Mouse (Mus musculus) hindbrain, embryonic 12.5 days (tissue): ENCODE data around the gene Zbtb34. TPM values are rescaled to one million over a fixed set of nuclear protein-coding genes. Genes with fewer than 3 reads are reported as not detected.

Source experiments
- ATAC-seq: fragments of 200-750 bp; cut with Nextera tagmentation; 2 replicates; pipeline ENCODE4 v1.8.0; 2017; ENCODE audit warnings: moderate TSS enrichment; ENCODE audit not compliant: low FRiP score
- H3K27ac ChIP-seq: fragments of 300-500 bp; sonication (generic); 2 replicates; pipeline ENCODE4 v1.5.1; 2016; ENCODE audit warnings: mild to moderate bottlenecking
- H3K27me3 ChIP-seq: fragments of 300-500 bp; sonication (generic); 2 replicates; pipeline ENCODE4 v1.6.1; 2016; ENCODE audit warnings: mild to moderate bottlenecking
- H3K36me3 ChIP-seq: fragments of 300-500 bp; sonication (generic); 2 replicates; pipeline ENCODE4 v1.6.1; 2016; ENCODE audit warnings: mild to moderate bottlenecking
- H3K4me1 ChIP-seq: fragments of 300-500 bp; sonication (generic); 2 replicates; pipeline ENCODE4 v1.6.1; 2016
- H3K4me2 ChIP-seq: fragments of 300-500 bp; sonication (generic); replicated peaks from 2 replicates; pipeline ENCODE4 v1.6.1; 2016; ENCODE audit warnings: mild to moderate bottlenecking
- H3K4me3 ChIP-seq: fragments of 300-500 bp; sonication (generic); 2 replicates; pipeline ENCODE4 v1.5.1; 2016; ENCODE audit warnings: mild to moderate bottlenecking
- H3K9ac ChIP-seq: fragments of 300-500 bp; sonication (generic); 2 replicates; pipeline ENCODE4 v1.6.1; 2016; ENCODE audit warnings: mild to moderate bottlenecking, moderate library complexity
- H3K9me3 ChIP-seq: fragments of 300-500 bp; sonication (generic); replicated peaks from 2 replicates; pipeline ENCODE4 v1.6.1; 2016; ENCODE audit warnings: mild to moderate bottlenecking
- WGBS: fragments of 180-500 bp; shearing (Covaris S2); methylation state at CpG from one replicate; pipeline ENCODE4 v1.1.7; 2016; 5-methylcytosine and 5-hydroxymethylcytosine counted together
- polyA plus RNA-seq: library from polyadenylated mRNA; unstranded; fragments of >200 nt; fragmentation: Nextera tagmentation; extraction: Ambion mirVana; gene quantifications from 2 replicates; pipeline ENCODE4 v1.2.1, GENCODE M21; 2016

Zbtb34 gene
- polyA plus RNA-seq, 1 experiment from 2014 or later, result 10.0 TPM

GRCm38 (mm10) chr2:33393951-33394635, 37.0 kb downstream of the Zbtb34 start:
- Histone ChIP-seq H3K4me1 (0 out of 2 replicates have a peak, but pooled peaks cover 4% of the 10 kb centered on the region), H3K27me3 (no peaks in the 10 kb centered on the region), H3K9ac (no peak overlapping the region), H3K4me3 (no peak overlapping the region), H3K4me2 (no peak overlapping the region), H3K36me3 (no peaks in the 10 kb centered on the region), H3K27ac (no peak overlapping the region), H3K9me3 (no peaks in the 10 kb centered on the region; the same call in 1 of the 2 replicates)
- 76% methylated on average over 11 of the region's 11 CpGs for WGBS
- ATAC-seq, result no peak

- Histone ChIP-seq H3K9me3 (no peaks in the 10 kb centered on the region; the same call in 1 of the 2 replicates), H3K9ac (no peak overlapping the region), H3K27ac (no peak overlapping the region), H3K4me3 (no peak overlapping the region), H3K36me3 (no peaks in the 10 kb centered on the region), H3K4me1 (0 out of 2 replicates have a peak, but pooled peaks cover 4% of the 10 kb centered on the region), H3K4me2 (no peak overlapping the region), H3K27me3 (no peaks in the 10 kb centered on the region)
- no peak for ATAC-seq
Measured at GRCm38 (mm10) chr2:33393021-33393420, 38.1 kb downstream of the Zbtb34 start.

- H3K9ac ChIP-seq, result no peak overlapping the region
- peak overlapping the region; percentile 70 for H3K4me3 ChIP-seq
- peaks cover 2% of the 10 kb centered on the region; the same call in 1 of the 2 replicates for H3K36me3 ChIP-seq
- H3K4me2 ChIP-seq, result peak overlapping the region; percentile 78
- H3K27ac ChIP-seq, result peak overlapping the region; percentile 99
- no peaks in the 10 kb centered on the region for H3K27me3 ChIP-seq
- ATAC-seq, result no peak
- WGBS, result 38% methylated on average over 16 of the region's 18 CpGs
- H3K9me3 ChIP-seq, result peaks cover 3% of the 10 kb centered on the region; the same call in 1 of the 2 replicates
- peaks cover 12% of the 10 kb centered on the region for H3K4me1 ChIP-seq
Measured at GRCm38 (mm10) chr2:33371648-33372408, 59.3 kb downstream of the Zbtb34 start.

- under 1% methylated on average over 44 of the region's 74 CpGs for WGBS
- peak; percentile 99 for ATAC-seq
Measured at GRCm38 (mm10) chr2:33370777-33371647, 60.1 kb downstream of the Zbtb34 start, which contains the start of gene Ralgps1. Gene Ralgps1 (minus strand): TSS chr2:33371486.

GRCm38 (mm10) chr2:33370276-33370776, 60.8 kb downstream of the Zbtb34 start:
- peak; percentile 20 for ATAC-seq
- peak overlapping the region; percentile 99 for H3K27ac ChIP-seq
- H3K4me1 ChIP-seq, result peaks cover 27% of the 10 kb centered on the region
- H3K27me3 ChIP-seq, result no peaks in the 10 kb centered on the region
- peak overlapping the region; percentile 78 for H3K4me2 ChIP-seq
- 12% methylated on average over 14 of the region's 15 CpGs for WGBS
- H3K9me3 ChIP-seq, result no peaks in the 10 kb centered on the region
- H3K36me3 ChIP-seq, result peaks cover 4% of the 10 kb centered on the region
- peak overlapping the region; percentile 76 for H3K9ac ChIP-seq
- H3K4me3 ChIP-seq, result peak overlapping the region; percentile 70

More at GRCm38 (mm10) chr2:33370777-33371647, 60.1 kb downstream of the Zbtb34 start, which contains the start of gene Ralgps1:
- no peaks in the 10 kb centered on the region for H3K9me3 ChIP-seq
- peak within 1 kb of the TSS; percentile 78 for H3K4me2 ChIP-seq
- peaks cover 4% of the 10 kb centered on the region for H3K36me3 ChIP-seq
- H3K4me3 ChIP-seq, result peak within 1 kb of the TSS; percentile 70
- no peaks in the 10 kb centered on the region for H3K27me3 ChIP-seq
- H3K27ac ChIP-seq, result peak within 1 kb of the TSS; percentile 99
- H3K4me1 ChIP-seq, result peaks cover 21% of the 10 kb centered on the region
- H3K9ac ChIP-seq, result peak within 1 kb of the TSS; percentile 76

- WGBS, result 73% methylated on average over 3 of the region's 3 CpGs
- Histone ChIP-seq H3K36me3 (peaks cover 4% of the 10 kb centered on the region), H3K4me2 (no peak overlapping the region), H3K9ac (no peak overlapping the region), H3K4me3 (no peak overlapping the region), H3K27me3 (no peaks in the 10 kb centered on the region), H3K9me3 (no peaks in the 10 kb centered on the region), H3K27ac (no peak overlapping the region), H3K4me1 (peaks cover 28% of the 10 kb centered on the region)
- ATAC-seq, result no peak
Measured at GRCm38 (mm10) chr2:33369453-33369852, 61.7 kb downstream of the Zbtb34 start.

- no peak overlapping the region for H3K27ac ChIP-seq
- H3K4me2 ChIP-seq, result no peak overlapping the region
- whole genome bisulfite sequencing, result 83% methylated on average over 1 of the region's 1 CpGs
- no peak overlapping the region for H3K9ac ChIP-seq
- H3K36me3 ChIP-seq, result peaks cover 4% of the 10 kb centered on the region
- no peak for ATAC-seq
- peaks cover 28% of the 10 kb centered on the region for H3K4me1 ChIP-seq
- no peak overlapping the region for H3K4me3 ChIP-seq
- H3K9me3 ChIP-seq, result no peaks in the 10 kb centered on the region
- H3K27me3 ChIP-seq, result no peaks in the 10 kb centered on the region
Measured at GRCm38 (mm10) chr2:33368486-33368885, 62.6 kb downstream of the Zbtb34 start.

- peak; percentile 69 for ATAC-seq
- no peak overlapping the region for H3K4me3 ChIP-seq
- H3K9me3 ChIP-seq, result no peaks in the 10 kb centered on the region
- H3K9ac ChIP-seq, result no peak overlapping the region
- H3K27me3 ChIP-seq, result no peaks in the 10 kb centered on the region
- H3K36me3 ChIP-seq, result peaks cover 4% of the 10 kb centered on the region
- WGBS, result 74% methylated on average over 9 of the region's 9 CpGs
- peaks cover 35% of the 10 kb centered on the region for H3K4me1 ChIP-seq
- H3K4me2 ChIP-seq, result no peak overlapping the region
- H3K27ac ChIP-seq, result peak overlapping the region; percentile 60; the same call in 1 of the 2 replicates
Measured at GRCm38 (mm10) chr2:33365703-33366471, 65.2 kb downstream of the Zbtb34 start.

- Histone ChIP-seq H3K36me3 (peaks cover 4% of the 10 kb centered on the region), H3K27ac (no peak overlapping the region)
- WGBS, result 94% methylated on average over 4 of the region's 4 CpGs
Measured at GRCm38 (mm10) chr2:33364656-33365055, 66.5 kb downstream of the Zbtb34 start.

GRCm38 (mm10) chr2:33363890-33364289, 67.2 kb downstream of the Zbtb34 start:
- Histone ChIP-seq H3K27me3 (no peaks in the 10 kb centered on the region), H3K9ac (no peak overlapping the region), H3K9me3 (no peaks in the 10 kb centered on the region), H3K36me3 (peaks cover 4% of the 10 kb centered on the region), H3K4me1 (peaks cover 28% of the 10 kb centered on the region), H3K27ac (no peak overlapping the region), H3K4me2 (no peak overlapping the region), H3K4me3 (no peak overlapping the region)
- ATAC-seq, result no peak
- 87% methylated on average over 4 of the region's 4 CpGs for WGBS

More at GRCm38 (mm10) chr2:33364656-33365055, 66.5 kb downstream of the Zbtb34 start:
- Histone ChIP-seq H3K4me3 (no peak overlapping the region), H3K9me3 (no peaks in the 10 kb centered on the region), H3K4me1 (peaks cover 30% of the 10 kb centered on the region), H3K9ac (no peak overlapping the region), H3K4me2 (no peak overlapping the region), H3K27me3 (no peaks in the 10 kb centered on the region)
- no peak for ATAC-seq

GRCm38 (mm10) chr2:33361139-33361716, 69.9 kb downstream of the Zbtb34 start:
- 82% methylated on average over 9 of the region's 9 CpGs for WGBS
- H3K4me1 ChIP-seq, result peaks cover 20% of the 10 kb centered on the region
- no peaks in the 10 kb centered on the region for H3K27me3 ChIP-seq
- H3K9ac ChIP-seq, result no peak overlapping the region
- H3K27ac ChIP-seq, result no peak overlapping the region
- no peak overlapping the region for H3K4me2 ChIP-seq
- no peak overlapping the region for H3K4me3 ChIP-seq
- no peaks in the 10 kb centered on the region; the same call in 1 of the 2 replicates for H3K36me3 ChIP-seq
- no peak for ATAC-seq
- no peaks in the 10 kb centered on the region for H3K9me3 ChIP-seq
